Mouse (Mus musculus) frontal cortex, postnatal 14 days (tissue): ENCODE results near the gene Il12rb1.
A peak's percentile ranks its signal among the peaks of the same experiment; 100 is the strongest.

Experiments
- DNase-seq, 2 experiments: peaks; one replicate each; pipeline ENCODE4 v3.0.0; 2022; ENCODE audit warnings: low spot score in 2 of 2

Gene Il12rb1

DNA sequence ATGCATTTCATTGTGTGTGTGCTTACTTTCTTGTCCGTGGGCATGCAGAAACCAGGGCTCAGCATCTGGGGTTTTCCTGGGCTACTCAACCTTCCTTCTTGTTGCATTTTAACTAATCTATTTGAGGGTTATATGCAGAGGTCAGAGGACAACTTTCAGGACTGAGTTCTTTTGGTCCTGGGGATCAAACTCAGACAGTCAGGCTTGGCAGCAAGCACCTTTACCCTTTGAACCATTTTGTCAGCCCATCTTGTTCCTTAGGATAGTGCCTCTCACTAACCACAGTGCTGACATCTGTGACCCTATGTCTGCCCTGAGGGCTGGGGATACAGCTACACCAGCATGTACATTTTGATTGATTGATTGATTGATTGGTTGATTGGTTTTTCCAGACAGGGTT, 19.5 kb downstream of the Il12rb1 start:
- DNase-seq = no peak

DNA sequence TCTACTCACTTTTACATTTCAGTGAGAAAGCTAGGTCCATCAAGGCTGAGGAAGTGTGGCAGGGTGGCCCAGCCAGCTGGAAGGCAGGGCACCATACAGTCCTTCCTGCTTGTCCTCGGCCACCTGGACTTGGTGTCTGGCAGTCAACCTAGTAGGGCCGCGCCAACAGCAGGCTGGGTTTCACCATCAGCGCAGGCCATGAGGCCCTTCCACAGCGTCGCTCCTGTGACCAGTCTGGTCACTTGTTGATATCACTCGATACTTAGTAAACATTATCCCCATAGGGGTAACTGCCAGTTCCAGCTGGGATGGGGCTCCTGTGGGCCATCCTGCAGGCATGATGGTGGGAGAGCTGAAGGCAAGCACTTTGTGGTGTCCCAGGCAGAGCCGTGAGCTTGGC, 23.3 kb downstream of the Il12rb1 start:
- DNase-seq = no peak

DNA sequence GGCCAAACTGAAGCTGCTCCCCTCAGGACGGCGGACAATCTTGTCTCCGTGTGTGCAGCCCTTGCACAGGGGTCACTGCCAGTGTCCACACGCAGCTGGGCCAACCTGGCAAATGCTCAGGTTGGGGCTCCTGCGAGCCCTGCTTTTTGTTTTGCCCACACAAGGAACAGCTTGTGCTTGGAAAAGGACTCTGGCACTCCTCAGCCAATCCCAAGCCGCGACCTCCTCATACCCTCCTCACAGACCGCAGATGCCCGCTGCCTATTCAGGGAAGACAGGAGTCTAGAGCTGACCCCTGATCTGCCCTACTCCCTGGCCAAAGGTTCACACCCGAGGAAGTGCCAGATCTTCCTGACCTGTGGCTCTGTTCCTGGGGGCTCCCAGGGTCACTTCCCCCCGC, 24.1 kb downstream of the Il12rb1 start:
- no peak for DNase-seq

DNA sequence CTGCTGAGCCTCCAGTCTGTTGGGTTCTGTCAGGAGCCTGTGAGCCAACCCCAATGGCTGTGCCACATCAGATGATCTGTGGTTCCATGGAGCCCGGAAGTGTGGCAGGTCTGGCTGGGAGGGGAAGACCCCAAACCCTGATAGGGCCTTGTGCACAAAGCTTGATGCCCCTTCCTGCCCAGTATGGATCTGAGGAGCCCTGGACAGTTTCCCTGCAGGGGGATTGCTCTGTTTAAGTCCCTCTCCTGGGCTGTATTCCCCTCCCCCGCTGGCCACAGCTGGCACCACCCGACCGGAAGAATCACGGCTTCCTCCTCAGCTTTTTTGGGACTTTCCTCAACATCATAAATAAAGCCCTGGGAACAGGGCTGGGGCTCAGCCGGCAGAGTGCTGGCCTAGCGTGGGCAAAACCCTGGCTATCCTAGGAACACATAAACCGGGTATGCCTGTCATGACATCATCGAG, 24.8 kb downstream of the Il12rb1 start:
- no peak for DNase-seq

DNA sequence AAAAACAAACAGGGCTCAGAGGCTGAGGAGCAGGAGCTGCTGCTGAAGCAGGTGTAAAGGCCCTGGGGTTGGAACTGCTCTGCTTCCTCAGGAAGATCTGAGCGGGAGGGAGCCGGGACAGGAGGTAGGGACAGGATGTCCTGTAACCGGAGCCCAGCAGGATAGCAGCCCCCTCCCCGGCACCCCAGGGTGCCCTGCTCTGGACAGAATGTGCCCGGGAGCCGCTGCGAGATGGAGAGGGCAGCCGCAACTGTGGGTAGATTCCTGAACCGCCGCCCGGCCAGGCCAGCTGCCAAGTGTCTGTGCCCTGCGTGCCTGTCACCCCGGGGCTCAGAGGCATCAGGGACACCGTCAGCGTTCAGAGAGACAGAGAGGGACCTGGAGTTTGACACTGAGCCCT, 25.3 kb downstream of the Il12rb1 start:
- no peak for DNase-seq

DNA sequence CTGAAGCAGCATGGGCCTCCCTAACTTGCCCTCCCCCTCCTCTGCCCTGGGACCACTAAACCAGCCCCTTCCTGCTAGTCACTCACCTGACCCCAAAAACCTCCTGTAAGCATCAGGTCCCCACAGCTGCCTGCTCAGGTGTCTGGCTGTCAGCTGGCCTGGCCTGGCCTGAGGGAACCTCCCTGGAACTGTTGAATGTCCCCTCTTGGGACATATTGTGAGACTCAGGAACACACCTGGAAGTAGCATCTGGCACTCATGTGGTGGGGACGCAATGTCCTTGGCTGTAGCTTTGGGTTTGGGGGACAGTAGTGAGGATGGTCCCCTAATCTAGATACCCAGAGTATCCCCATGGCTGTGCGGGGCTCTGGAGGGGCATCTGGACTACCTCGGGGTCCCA, 25.8 kb downstream of the Il12rb1 start:
- no peak for DNase-seq

GRCm38 (mm10) chr8:70836666-70837065, 28.4 kb downstream of the Il12rb1 start:
- DNase-seq = no peak

DNA sequence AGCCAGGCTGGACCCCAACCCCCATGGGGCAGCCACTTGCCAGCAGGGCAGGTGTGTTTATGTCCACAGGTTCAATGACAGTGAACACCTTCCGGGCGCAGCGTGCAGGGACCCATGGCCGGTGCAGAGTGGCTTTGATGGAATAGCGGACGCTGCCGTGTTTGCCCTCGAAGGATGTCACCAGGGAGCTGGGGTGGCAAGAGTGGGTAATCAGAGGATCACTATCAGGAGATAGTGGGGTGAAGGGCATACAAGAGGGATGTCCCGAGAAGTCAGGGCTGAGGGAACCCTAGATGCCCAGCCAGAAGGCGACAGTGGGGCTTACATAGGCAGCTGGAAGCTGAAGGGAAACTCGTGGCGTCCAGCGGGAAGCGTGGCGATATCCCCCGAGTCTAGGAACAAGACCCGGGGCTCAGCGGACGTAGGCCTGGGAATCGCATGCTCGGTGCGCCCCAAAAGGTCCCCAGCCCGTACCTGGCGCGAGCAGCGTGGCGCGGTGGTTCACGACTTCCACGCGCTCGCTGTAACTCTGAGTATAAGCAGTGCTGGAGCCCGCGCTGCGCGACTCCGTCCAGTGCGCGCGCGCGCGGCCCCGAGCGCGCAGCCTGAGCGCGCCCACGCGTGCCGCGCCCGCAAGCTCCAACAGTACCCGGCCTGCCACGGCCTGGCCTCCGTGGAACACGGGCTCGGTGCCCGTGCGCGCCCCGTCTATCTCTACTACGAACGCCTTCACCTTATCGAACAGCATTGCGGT, 30.6 kb downstream of the Il12rb1 start:
- no peak for DNase-seq

DNA sequence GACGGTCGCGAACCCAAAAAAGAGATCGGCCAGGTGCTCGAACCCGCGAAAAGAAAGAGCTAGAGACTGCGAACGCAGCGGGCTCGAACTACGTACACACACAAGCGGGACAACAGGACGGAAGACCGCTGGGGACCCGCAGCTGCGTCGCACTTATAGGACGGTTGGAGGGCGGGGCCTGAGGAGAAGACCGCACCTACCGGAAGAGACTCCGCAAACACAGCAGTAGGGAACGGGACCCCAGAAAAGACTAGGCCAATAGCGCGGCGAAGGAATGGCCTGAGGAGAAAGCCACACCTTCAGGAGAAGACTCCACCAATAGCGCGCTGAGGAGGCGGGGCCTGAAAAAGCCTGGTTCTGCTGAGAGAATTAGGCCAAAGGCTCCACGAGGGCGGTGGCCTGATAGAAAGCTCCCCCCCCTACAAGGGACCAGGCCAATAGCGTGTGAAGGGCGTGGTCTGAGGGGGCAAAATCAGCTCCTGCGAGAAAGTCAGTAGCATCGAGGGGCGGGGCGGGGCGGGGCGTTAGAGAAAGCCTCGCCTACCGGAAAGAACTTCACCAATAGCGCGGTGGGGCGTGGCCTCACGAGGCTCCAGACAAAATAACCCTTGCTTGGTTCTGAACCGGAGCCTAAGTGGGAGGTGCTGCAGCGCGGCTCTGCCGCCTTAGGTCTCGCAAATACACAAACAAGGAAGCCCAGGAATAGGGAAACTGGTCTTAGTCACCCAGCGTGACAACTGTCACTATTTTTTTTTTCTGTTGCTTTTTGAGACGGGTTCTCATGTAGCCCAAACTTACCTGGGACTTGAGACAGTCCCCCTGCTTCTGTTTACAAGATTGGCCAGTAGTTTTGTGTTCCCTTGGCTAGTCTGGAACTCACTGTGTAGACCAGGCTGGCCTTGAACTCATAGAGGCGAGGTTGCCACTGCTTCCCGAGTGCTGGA, 31.4 kb downstream of the Il12rb1 start, which contains the start of gene Arrdc2:
TSS of gene Arrdc2 (minus strand) at position 313 of the 944 bp plus-strand sequence.
- DNase-seq = peak; percentile 98 to 100

GRCm38 (mm10) chr8:70840590-70840989, 32.3 kb downstream of the Il12rb1 start:
- DNase-seq = no peak

- peak; percentile 79 to 94 for DNase-seq
Observed at GRCm38 (mm10) chr8:70841147-70842072, 33.2 kb downstream of the Il12rb1 start.

- DNase-seq = no peak
Observed at GRCm38 (mm10) chr8:70842484-70842883, 34.2 kb downstream of the Il12rb1 start.

DNA sequence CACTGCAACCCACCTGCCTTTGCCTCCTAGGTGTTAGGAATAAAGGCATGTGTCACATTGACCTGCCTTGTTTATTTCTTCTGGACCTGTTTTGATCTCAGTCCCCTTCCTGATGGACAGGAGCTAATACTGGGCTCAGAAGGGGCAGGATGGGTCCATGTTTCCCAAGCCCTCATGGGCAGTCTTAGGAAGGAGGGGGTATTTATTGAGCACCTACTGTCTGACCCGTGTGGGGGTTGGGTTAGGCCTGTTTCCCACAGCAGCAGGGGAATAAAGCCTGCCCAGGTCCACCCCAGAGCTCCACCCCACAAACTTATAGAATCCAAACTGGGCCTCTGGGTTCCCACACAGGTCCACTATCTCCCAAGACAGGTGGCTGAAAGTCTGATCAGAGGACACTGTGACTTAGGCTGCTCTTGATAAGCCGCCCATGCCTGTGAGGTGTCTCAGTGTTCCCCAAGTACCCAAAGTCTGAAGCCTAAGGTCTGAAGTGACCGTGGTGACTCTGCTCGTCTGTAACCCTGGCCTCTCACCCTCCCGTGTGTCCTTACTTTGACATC, 35.0 kb downstream of the Il12rb1 start:
- no peak for DNase-seq

- no peak for DNase-seq
Observed at GRCm38 (mm10) chr8:70843941-70844340, 35.7 kb downstream of the Il12rb1 start.

DNA sequence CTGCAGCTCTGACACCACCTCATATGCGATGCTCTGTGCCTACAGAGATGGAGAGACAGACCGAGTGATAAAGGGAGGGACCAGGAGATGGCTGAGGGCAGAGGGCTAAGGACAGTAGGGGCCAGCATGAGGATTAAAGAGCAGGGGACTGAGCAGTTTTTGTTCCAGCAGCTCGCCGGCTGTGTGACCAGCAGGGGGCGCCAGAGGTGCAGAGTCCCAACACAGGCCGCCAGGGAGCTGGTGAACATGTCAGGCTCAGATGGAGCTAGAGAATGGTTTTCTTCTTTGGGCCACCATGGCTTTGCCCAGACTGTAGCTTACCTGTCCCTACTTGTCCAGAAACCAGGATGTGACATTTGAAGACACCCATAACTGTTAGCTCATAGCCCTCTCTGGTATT, 36.3 kb downstream of the Il12rb1 start:
- DNase-seq = peak in 1 of 2 experiments; percentile 84

GRCm38 (mm10) chr8:70845108-70845507, 36.9 kb downstream of the Il12rb1 start:
- no peak for DNase-seq

- DNase-seq = no peak
Observed at GRCm38 (mm10) chr8:70846371-70847154, 38.3 kb downstream of the Il12rb1 start.

GRCm38 (mm10) chr8:70849333-70849990, 41.2 kb downstream of the Il12rb1 start:
- DNase-seq = no peak

- DNase-seq = no peak
Observed at GRCm38 (mm10) chr8:70850132-70850845, 42.0 kb downstream of the Il12rb1 start.
